Mouse (Mus musculus) frontal cortex, postnatal 14 days (tissue): Measurements from ENCODE around the gene Cmah.
A peak's percentile ranks its signal among the peaks of the same experiment; 100 is the strongest.

Source experiments
- DNase-seq, 2 experiments: peaks; one replicate each; pipeline ENCODE4 v3.0.0; 2022; ENCODE audit warnings: low spot score in 2 of 2

Gene Cmah

DNA sequence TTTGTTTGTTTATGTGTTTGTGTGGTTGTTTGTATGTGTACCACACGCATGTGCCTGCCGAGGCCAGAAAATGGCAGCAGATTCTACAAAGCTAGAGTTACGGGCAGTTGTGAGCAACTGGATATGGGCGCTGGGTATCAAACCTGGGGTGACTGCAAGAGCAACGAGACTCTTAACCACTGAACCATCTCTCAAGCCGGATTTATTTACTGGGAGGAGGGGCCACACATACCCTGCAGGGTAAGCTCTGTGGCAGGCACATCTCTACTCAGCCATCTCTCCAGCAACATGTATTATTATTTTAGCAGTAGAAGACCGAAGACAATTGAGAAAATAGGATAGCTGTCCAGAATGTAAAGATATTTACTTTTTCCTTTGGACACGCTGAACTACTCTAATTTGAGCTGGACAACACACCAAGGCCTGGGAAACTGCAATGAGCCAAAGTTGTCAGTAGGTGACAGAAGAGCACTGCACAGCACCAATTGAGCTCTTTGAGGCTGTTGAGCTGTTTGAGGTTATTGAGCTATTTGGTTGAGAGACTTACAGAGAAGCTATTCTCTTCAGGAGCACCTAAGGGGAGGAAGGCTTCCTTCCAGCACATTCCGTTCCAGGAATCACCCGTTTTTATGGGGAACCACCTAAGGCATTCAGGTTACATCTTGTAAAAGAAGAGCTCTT is 154.6 kb downstream of the Cmah start:
- peak; percentile 44 to 57 for DNase-seq

GRCm38 (mm10) chr13:24483691-24484090 is 156.5 kb downstream of the Cmah start:
- DNase-seq, result no peak

- no peak for DNase-seq
These were observed 157.6 kb downstream of the Cmah start for GRCm38 (mm10) chr13:24484811-24485210.

GRCm38 (mm10) chr13:24485964-24486363 is 158.8 kb downstream of the Cmah start:
- no peak for DNase-seq

DNA sequence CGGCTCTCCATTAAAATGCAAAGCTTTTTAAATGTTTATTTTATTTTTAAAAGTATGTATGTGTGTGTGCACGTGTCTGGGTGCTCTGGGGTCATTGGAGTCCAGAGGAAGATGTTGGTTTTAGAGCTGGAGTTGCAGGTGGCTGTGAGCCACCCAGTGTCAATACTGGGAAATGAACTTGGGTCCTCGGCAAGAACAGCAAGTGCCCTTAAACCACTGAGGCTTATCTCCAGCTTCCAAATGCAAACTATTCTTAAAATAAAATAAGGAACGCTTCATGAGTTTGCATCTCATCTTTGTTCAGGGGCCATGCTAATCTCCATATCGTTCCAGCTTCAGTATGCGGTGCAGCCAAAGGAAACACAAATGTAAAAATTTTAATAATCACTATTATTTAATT is 159.2 kb downstream of the Cmah start:
- DNase-seq, result no peak

- no peak for DNase-seq
These were observed 159.9 kb downstream of the Cmah start for GRCm38 (mm10) chr13:24487061-24487460.

- DNase-seq, result no peak
These were observed 160.3 kb downstream of the Cmah start for GRCm38 (mm10) chr13:24487546-24487945.

DNA sequence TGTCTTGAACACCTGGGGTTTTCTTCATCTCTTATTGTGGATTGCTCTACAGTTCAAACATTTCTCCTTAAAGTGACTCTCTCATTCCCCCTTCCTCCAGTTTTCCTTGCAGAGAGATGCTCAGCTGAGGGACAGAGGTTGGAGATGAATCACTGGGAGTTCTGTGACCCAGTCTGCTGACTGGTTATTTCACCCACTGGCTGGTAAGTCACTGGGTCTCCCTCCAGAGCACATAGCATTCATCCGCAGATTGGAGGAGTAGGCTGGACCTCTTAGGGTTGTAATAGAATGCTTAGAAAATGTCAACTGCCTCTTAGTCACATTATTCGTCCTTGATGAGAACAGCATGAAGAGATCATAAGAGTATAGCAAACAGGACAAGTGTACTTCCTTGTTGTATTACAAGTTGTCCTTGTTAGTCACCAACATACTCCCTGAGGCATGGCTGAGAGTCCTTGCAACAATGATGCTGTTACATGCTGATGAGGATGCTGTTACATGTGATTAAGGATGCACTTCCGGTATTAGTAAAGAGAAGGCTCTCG is 161.4 kb downstream of the Cmah start:
- no peak for DNase-seq

DNA sequence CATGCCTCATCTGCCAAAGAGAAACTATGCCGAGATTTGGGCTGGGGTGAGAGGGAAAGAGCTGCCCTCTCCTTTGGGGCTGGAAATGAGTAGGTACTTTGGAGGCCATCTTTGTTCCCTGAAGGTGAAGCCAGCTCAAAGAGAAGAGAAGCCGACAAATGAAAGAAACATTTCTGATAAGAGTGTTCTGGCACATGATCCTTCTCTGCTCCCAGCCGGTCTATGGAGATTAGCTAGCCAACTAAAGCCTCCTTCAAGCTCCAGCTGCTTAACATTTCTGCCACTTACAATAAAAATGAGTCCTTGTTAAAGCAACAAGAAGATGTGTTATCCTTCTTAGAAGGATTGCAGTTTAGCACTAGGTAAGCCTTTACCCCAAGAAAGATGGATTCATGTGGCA is 162.3 kb downstream of the Cmah start:
- DNase-seq, result no peak

DNA sequence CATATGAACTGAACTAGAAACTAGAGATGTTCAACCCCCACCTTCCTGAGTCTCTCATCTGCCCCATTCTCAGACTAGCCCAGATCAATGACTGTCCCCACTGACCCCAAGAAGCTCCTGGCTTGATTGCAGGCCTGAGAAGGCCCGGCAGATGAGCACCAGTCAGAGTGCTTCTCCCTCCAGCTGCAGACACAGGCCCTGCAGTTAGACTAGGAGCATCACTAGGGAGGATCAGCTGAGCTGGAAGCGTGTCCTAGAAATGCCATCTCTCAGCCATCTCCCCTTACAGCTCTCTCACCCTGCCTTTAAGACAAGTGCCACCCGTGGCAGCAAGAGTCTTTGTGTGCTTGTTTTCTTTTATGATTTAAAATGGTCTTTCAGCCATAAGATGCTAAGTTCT is 162.8 kb downstream of the Cmah start:
- no peak for DNase-seq

- no peak for DNase-seq
These were observed 163.9 kb downstream of the Cmah start for GRCm38 (mm10) chr13:24491101-24491500.

GRCm38 (mm10) chr13:24493784-24494183 is 166.6 kb downstream of the Cmah start:
- no peak for DNase-seq

GRCm38 (mm10) chr13:24496353-24496752 is 169.1 kb downstream of the Cmah start:
- no peak for DNase-seq

DNA sequence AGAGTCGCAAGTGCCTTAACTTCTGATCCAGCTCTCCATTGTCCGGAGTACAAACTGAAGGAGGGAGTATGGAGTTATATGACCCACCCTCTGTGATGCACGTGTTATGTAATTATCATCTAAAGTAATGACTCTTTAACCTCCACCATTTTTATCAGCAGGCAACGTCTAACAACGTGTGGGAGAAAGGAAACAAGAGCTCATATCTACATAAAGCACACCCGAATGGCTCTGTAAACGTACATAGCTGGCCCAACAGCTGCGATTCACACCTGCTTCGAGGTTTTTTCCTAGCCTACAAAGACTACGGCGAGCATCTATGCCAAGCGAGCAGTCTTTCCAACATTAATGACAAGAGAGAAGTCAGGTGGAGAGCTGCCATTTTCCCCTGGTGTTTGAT is 169.8 kb downstream of the Cmah start:
- DNase-seq, result no peak

DNA sequence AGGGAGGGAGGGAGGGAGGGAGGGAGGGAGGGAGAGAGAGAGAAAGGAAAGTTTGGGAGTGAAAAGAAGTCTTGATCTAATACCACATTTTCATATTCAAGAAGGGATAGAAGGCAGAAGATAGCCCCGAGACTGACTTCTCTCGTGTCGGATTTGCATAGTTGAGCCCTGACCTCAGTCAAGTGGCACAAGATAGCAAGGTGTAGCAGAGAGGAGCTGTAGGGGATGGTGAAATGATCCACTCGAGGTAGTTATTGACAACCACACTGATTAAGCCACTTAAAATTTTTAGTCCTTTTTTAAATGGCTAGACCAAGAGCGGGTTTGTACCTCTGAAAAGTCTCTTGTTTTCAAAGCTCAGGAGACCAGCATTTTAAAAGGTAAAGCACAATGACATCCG is 171.1 kb downstream of the Cmah start:
- no peak for DNase-seq

- no peak for DNase-seq
These were observed 172.3 kb downstream of the Cmah start for GRCm38 (mm10) chr13:24499505-24499904.

DNA sequence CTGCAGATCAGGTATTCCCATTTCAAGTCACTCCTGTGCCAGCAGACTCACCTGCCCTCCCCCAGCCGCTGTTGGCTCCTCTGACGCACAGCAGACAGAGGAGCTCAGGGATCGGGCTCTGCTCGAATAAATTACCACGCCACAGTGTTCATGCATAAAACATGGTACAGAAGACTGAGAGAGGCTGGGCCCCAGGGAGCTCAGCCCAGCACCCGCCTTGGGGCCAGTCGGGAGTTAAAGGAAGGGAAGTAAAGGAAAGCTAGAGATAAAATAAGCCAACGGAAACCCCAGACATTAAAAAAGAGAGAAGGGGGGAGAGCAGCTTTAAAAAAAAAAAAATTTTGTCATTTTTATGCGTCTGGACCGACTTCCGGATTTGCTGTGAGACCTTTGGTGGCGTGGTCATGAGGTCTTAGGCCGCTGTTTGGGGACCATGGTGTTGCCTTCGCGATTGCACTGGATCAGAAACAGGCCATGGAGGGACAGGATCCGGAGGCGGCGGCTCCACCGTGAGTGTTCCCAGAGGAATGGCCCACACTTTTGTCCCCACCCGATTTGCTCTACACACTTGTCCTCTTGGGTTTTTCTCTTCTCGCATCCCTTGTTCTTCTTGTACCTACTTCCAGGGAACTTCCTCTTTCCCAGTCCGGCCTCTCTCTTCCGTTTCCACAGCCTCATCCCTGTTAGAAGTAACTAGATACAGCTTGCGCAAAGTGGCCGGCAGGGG is 174.1 kb downstream of the Cmah start:
- no peak for DNase-seq

- no peak for DNase-seq
These were observed 174.7 kb downstream of the Cmah start for GRCm38 (mm10) chr13:24501919-24502318.

DNA sequence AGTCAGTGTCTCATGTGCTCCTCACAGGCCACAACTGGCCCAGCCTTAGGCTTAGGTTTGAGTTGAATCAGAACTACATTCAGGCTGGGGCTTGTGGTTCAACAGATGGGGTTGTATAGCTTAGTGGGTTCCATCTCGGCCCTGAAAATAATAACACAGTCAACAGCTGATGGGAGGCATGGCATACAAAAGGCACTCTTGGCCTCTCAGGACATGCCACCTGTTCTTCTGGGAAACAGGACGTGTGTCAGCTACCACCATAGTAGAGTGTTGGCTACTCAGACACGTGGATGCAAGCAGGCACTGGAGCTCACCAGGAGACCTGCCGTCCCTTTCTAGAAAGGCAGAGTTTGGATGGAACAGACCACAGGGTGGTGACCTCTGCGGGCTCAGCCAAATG is 178.6 kb downstream of the Cmah start:
- no peak for DNase-seq

DNA sequence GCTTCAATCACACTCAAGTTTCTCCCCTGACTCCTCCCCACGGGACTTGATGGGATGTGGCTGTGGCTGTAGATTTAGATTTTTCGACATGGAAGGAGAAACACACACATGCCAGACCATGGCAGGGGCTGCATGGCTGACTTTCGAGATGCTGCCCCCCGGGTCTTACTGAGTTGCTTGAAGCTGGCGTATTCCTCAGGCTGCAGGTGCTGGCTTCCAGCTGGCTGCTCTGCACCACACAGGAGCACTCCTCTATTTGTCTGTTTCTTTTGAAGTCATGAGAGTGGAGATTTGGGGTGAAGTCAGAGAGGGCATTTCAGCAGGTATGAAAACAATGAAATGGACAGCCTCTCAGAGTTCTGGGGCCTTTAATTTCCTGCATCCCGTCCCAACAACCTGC is 180.0 kb downstream of the Cmah start:
- no peak for DNase-seq

GRCm38 (mm10) chr13:24508917-24509316 is 181.7 kb downstream of the Cmah start:
- DNase-seq, result no peak

- no peak for DNase-seq
These were observed 184.2 kb downstream of the Cmah start for GRCm38 (mm10) chr13:24511367-24511766.

GRCm38 (mm10) chr13:24511932-24512520 is 184.8 kb downstream of the Cmah start:
- no peak for DNase-seq
